Mouse (Mus musculus): ENCODE data around the gene Dera.

GRCm38 (mm10) chr6:137843337-137843736, 89.0 kb downstream of the Dera start:
- TF ChIP-seq GATA1 (IDR thresholded peaks at IDR 0.05; ENCODE audit: borderline replicate concordance, low read length) (no peak), FLI1 (IDR thresholded peaks at IDR 0.05; ENCODE audit: low read length) (no peak)
